Mouse (Mus musculus) testis, adult 2 months (tissue): ENCODE results near the gene Nprl3. TPM values are rescaled to one million over a fixed set of nuclear protein-coding genes. Genes with fewer than 3 reads are reported as not detected.

Source experiments
- H3K27ac ChIP-seq: fragments of 200-500 bp; 2 replicates; pipeline ENCODE4 v1.5.1; 2012; ENCODE audit warnings: low read depth, low read length; ENCODE audit not compliant: control insufficient read depth, insufficient read depth
- H3K27me3 ChIP-seq: fragments of 200-500 bp; 2 replicates; pipeline ENCODE4 v1.6.1; 2012; ENCODE audit warnings: mild to moderate bottlenecking, low read length, moderate library complexity; ENCODE audit not compliant: control insufficient read depth, insufficient read depth
- H3K36me3 ChIP-seq: fragments of 200-500 bp; 2 replicates; pipeline ENCODE4 v1.6.1; 2012; ENCODE audit warnings: mild to moderate bottlenecking, low read length; ENCODE audit not compliant: control insufficient read depth, insufficient read depth
- H3K4me1 ChIP-seq: fragments of 200-500 bp; 2 replicates; pipeline ENCODE4 v1.6.1; 2012; ENCODE audit warnings: low read length; ENCODE audit not compliant: control insufficient read depth, insufficient read depth
- H3K4me3 ChIP-seq: fragments of 200-500 bp; 2 replicates; pipeline ENCODE4 v1.5.1; 2012; ENCODE audit warnings: low read depth, mild to moderate bottlenecking, low read length, moderate library complexity, mixed read lengths; ENCODE audit not compliant: control insufficient read depth
- CTCF ChIP-seq: fragments of 200-500 bp; IDR thresholded peaks from 2 replicates; pipeline ENCODE4 v1.5.1; 2012; ENCODE audit warnings: low read depth, mild to moderate bottlenecking, inconsistent platforms, low read length, moderate library complexity; ENCODE audit not compliant: control insufficient read depth, insufficient read depth, insufficient replicate concordance
- POLR2A ChIP-seq: fragments of 200-500 bp; IDR thresholded peaks from 2 replicates; pipeline ENCODE4 v1.6.1; 2012; ENCODE audit warnings: low read depth, mild to moderate bottlenecking, inconsistent platforms, low read length, moderate library complexity; ENCODE audit not compliant: control insufficient read depth
- polyA plus RNA-seq: library from polyadenylated mRNA; depleted of rRNA; stranded (reverse); fragments of >200 nt; gene quantifications from 2 replicates; pipeline ENCODE4 v1.2.3, GENCODE M21; 2012

The Nprl3 gene
- polyA plus RNA-seq, 1 experiment = 61.4 TPM

DNA sequence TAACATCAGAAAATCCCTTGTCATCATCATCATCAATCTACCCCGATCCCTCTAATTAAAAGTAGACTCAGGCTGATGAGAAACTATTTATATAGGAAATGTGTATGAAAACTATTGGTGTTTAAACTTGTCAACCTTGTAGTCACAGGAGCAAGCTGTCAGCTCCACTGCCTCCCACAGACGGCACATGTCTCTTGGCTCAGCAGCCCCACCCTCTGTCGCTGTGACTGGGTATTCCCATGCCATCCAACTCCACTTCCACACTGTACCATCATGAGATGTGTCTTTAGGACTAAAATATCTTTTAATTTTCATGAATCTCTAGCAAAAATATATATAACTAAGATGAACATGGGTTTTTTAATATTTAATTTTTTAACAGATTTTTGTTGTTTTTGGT, 19.2 kb downstream of the Nprl3 start:
- Histone ChIP-seq H3K27ac (no peak overlapping the region), H3K4me3 (no peak overlapping the region), H3K36me3 (no peaks in the 10 kb centered on the region; the same call in 1 of the 2 replicates), H3K27me3 (no peaks in the 10 kb centered on the region), H3K4me1 (no peaks in the 10 kb centered on the region)
- TF ChIP-seq CTCF (no peak), POLR2A (no peak)

DNA sequence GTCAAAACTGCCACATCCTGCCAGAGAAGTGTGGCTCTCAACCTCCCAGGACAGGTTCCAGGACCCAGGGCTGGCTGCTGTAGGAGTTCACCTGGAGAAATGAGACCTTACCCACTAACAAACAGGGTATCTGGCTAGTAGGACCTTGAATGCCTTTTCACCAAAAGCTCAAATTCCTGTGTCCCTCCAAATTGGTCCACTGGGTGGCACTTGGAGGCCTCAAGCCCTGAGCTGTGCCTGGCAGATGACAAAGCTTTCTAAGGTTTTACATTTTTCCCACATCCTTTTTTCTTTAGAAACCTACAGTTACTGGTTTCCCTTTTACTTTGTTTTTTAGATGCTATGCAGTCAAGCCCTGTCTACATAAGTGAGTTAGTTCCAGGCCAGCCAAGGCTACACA, 20.4 kb downstream of the Nprl3 start:
- no peaks in the 10 kb centered on the region for H3K4me1 ChIP-seq
- no peaks in the 10 kb centered on the region for H3K27me3 ChIP-seq
- TF ChIP-seq POLR2A = no peak
- TF ChIP-seq CTCF = no peak
- H3K36me3 ChIP-seq = no peaks in the 10 kb centered on the region; the same call in 1 of the 2 replicates
- no peak overlapping the region for H3K4me3 ChIP-seq
- H3K27ac ChIP-seq = no peak overlapping the region

DNA sequence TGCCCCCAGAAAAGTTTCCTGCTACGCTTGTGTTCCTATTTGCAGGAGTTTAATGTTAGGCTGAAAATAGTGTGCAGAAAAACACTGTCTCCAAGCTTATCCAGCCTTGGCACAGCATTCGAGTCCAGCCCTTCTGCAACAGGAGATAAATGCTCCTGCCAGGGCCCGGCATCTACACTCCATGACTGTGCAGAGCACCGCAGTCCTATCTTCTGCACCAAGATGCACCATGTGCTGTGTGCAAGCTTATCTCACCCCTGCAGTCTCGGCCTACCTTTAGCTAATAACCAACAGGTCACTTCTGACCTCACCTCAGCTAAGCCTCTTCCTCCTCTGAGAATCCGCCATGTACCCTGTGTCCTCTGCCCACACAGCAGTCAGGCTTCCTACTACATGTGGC, 21.9 kb downstream of the Nprl3 start:
- Histone ChIP-seq H3K4me1 (no peaks in the 10 kb centered on the region), H3K27me3 (no peaks in the 10 kb centered on the region), H3K27ac (no peak overlapping the region), H3K36me3 (no peaks in the 10 kb centered on the region; the same call in 1 of the 2 replicates), H3K4me3 (no peak overlapping the region)
- TF ChIP-seq POLR2A = no peak
- no peak for TF ChIP-seq CTCF

DNA sequence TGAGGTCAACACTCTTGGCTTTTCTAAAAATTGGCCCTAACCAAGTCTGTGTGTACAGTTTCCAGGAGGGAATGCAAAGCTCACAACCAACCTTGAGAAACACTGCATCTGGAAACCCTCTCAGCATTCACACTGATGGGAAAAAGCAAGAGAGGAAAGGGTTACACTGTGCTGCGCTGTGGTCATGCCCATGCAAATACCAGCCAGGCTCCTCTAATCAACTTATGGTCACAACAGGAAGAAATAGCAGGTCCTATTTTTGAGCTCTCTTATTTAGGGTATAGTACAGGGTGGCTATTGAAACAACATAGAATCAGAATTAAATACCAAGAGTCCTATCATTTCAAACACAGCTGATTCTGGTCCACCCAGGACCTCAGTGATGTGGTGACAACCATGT, 22.9 kb downstream of the Nprl3 start:
- no peaks in the 10 kb centered on the region for H3K27me3 ChIP-seq
- peaks cover under 1% of the 10 kb centered on the region; the same call in 1 of the 2 replicates for H3K36me3 ChIP-seq
- TF ChIP-seq POLR2A (no peak), CTCF (no peak)
- no peaks in the 10 kb centered on the region for H3K4me1 ChIP-seq
- H3K4me3 ChIP-seq = no peak overlapping the region
- H3K27ac ChIP-seq = no peak overlapping the region

DNA sequence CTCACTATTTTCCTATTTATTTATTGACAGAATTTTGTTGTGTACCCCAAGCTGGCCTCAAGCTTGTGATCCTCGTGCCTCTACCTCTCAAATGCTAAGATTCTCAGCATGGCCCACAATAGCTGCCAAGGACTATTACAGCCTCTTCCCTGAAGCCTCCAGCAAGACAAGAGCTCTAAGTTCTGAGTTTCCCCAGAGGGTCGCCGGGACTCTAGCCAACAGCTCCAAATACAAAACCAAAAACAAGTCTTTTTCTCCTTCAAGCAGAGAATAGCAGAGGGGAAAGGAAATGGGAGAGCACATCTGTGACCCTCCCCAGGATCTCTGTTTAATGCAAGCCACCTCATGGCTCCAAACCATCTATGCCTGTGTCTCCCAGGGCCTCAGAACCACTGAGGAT, 23.4 kb downstream of the Nprl3 start:
- H3K4me3 ChIP-seq = no peak overlapping the region
- no peak overlapping the region for H3K27ac ChIP-seq

DNA sequence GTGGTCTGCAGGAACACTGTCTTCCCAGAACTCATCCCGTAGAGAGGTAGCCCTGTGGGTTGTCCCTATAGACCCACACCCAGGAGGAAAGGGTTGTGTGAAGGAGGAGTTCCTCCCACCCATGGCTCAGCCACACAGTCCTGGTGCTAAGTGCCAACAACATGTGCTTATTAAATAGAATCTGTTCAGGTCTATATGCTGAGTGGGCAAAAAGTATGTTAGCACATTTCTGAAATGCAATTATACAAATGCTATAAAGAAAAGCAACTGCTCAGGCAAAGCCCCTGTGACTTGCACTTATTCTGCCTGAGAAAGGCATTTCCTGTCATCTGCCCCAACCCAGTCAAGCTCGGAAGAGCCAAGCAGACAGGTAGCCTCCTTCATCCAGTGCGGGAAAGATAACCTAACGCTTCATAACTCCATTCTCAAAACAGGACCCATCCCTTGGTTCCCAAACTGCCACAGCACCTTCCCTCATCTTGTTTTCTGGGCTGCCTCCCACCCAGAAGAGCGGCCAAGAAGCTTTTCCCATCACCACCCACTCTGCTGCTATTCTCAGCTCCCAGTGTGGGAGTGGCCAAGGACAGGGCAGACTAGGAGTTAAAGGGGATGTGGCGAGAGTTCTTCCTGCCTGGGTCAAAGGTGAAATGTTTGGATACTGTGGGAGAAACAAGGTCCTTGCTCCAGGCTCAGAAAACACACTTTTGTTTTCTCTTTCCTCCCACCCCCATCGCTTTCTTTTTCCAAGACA, 24.1 kb downstream of the Nprl3 start:
- H3K36me3 ChIP-seq = peaks cover 3% of the 10 kb centered on the region; the same call in 1 of the 2 replicates
- TF ChIP-seq POLR2A (no peak), CTCF (no peak)

More for the DNA sequence above, 23.4 kb downstream of the Nprl3 start:
- no peaks in the 10 kb centered on the region for H3K4me1 ChIP-seq
- no peak for TF ChIP-seq CTCF
- no peak for TF ChIP-seq POLR2A
- H3K27me3 ChIP-seq = no peaks in the 10 kb centered on the region
- H3K36me3 ChIP-seq = peaks cover 2% of the 10 kb centered on the region; the same call in 1 of the 2 replicates

GRCm38 (mm10) chr11:32242209-32242608, 25.3 kb downstream of the Nprl3 start:
- Histone ChIP-seq H3K4me3 (no peak overlapping the region), H3K36me3 (peaks cover 3% of the 10 kb centered on the region; the same call in 1 of the 2 replicates), H3K4me1 (no peaks in the 10 kb centered on the region), H3K27ac (no peak overlapping the region), H3K27me3 (no peaks in the 10 kb centered on the region)
- TF ChIP-seq POLR2A = no peak
- TF ChIP-seq CTCF = no peak

More for the DNA sequence above, 24.1 kb downstream of the Nprl3 start:
- no peak overlapping the region for H3K27ac ChIP-seq
- no peaks in the 10 kb centered on the region for H3K27me3 ChIP-seq
- no peak overlapping the region for H3K4me3 ChIP-seq
- no peaks in the 10 kb centered on the region for H3K4me1 ChIP-seq
